Mouse (Mus musculus) forebrain, embryonic 16.5 days (tissue): ENCODE results near the gene Ppp2r3c. TPM values are rescaled to one million over a fixed set of nuclear protein-coding genes. Genes with fewer than 3 reads are reported as not detected.

Source experiments
- ATAC-seq: fragments of 200-750 bp; cut with Nextera tagmentation; 2 replicates; pipeline ENCODE4 v1.8.0; 2017; ENCODE audit warnings: mild to moderate bottlenecking, moderate library complexity
- H3K27ac ChIP-seq: fragments of 300-500 bp; sonication (generic); 2 replicates; pipeline ENCODE4 v1.5.1; 2014; ENCODE audit warnings: low read length, control low read depth
- H3K27me3 ChIP-seq: fragments of 300-500 bp; sonication (generic); replicated peaks from 2 replicates; pipeline ENCODE4 v1.6.1; 2014; ENCODE audit warnings: low read length; ENCODE audit not compliant: control insufficient read depth, insufficient read depth
- H3K36me3 ChIP-seq: fragments of 300-500 bp; sonication (generic); 2 replicates; pipeline ENCODE4 v1.6.1; 2014; ENCODE audit not compliant: control insufficient read depth, insufficient read depth
- H3K4me1 ChIP-seq: fragments of 300-500 bp; sonication (generic); replicated peaks from 2 replicates; pipeline ENCODE4 v1.6.1; 2014; ENCODE audit warnings: low read length; ENCODE audit not compliant: control insufficient read depth, insufficient read depth
- H3K4me2 ChIP-seq: fragments of 300-500 bp; sonication (generic); 2 replicates; pipeline ENCODE4 v1.6.1; 2014; ENCODE audit warnings: mild to moderate bottlenecking, low read length, control low read depth
- H3K4me3 ChIP-seq: fragments of 300-500 bp; sonication (generic); replicated peaks from 2 replicates; pipeline ENCODE4 v1.5.1; 2014; ENCODE audit warnings: mild to moderate bottlenecking, low read length, control low read depth
- H3K9ac ChIP-seq: fragments of 300-500 bp; sonication (generic); replicated peaks from 2 replicates; pipeline ENCODE4 v1.6.1; 2014; ENCODE audit warnings: low read depth, low read length, control low read depth
- H3K9me3 ChIP-seq: fragments of 300-500 bp; sonication (generic); 2 replicates; pipeline ENCODE4 v1.6.1; 2016; ENCODE audit warnings: low read length; ENCODE audit not compliant: control insufficient read depth
- WGBS: fragments of 180-500 bp; shearing (Covaris S2); extraction: QIAGEN DNeasy Blood & Tissue Kit; methylation state at CpG from one replicate; pipeline ENCODE4 v1.1.7; 2014; 5-methylcytosine and 5-hydroxymethylcytosine counted together
- polyA plus RNA-seq: library from polyadenylated mRNA; unstranded; fragments of >200 nt; fragmentation: Nextera tagmentation; extraction: Ambion mirVana; gene quantifications from 2 replicates; pipeline ENCODE4 v1.2.1, GENCODE M21; 2015

Gene Ppp2r3c
- polyA plus RNA-seq, 1 experiment from 2014 or later: 23.2 TPM

DNA sequence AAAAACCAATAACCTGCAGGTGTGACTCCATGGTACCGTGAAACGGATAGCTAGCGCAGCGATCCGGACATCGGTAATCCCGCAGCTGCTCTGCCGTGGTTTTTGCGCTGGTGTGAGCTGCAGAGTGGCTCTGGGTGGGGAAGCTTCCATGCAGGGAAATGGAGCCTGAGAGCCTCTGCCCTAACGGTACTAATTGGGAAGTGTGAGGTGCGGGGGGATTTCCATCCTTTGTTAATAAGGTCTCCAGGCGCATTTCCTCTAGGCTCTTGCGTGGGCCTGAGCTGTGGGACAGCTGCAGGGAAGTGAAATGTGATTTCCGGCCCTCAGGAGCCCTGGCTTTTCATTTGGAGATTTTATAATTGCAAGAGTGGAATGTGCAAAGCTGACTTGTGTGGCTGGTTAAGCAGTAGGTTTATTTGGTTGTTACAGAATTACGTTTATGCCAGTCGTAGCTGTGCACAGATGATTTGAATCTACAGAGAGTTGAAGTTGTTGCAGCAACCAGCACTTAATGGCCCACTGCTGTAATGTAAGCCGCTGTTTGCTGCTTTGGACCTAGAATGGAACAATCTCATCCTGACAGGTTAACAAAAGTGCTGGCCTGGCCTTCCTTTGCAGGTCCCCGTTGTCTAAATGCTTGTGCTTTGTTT is 19.0 kb upstream of the Ppp2r3c start:
- 73% methylated on average over 18 of the region's 18 CpGs for WGBS
- Histone ChIP-seq H3K4me2 (no peak overlapping the region), H3K36me3 (no peaks in the 10 kb centered on the region), H3K4me1 (no peaks in the 10 kb centered on the region), H3K27me3 (no peaks in the 10 kb centered on the region), H3K4me3 (no peak overlapping the region), H3K9ac (no peak overlapping the region), H3K9me3 (no peaks in the 10 kb centered on the region), H3K27ac (no peak overlapping the region)
- ATAC-seq: no peak

DNA sequence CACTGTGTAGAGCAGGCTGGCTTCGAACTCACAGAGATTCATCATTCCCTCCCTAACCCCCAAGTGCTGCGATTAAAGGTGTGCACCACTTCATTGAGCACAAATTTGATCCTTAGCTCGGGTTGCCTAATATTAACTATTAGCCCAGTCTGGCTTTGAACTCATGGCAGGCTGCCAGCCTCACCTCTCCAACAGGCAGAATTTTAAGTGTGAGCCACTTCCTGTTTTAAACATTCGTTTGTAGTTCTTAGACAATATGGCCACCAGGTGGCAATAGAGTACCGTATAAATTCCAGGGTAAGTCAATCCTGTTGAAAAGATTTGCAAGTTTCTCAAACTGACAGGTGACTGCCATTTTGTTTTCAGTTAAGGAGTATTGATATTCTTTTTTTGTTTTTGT is 12.4 kb upstream of the Ppp2r3c start:
- H3K27ac ChIP-seq: no peak overlapping the region
- no peak overlapping the region for H3K4me3 ChIP-seq
- no peaks in the 10 kb centered on the region for H3K27me3 ChIP-seq
- WGBS: 40% methylated on average over 5 of the region's 5 CpGs
- no peaks in the 10 kb centered on the region for H3K9me3 ChIP-seq
- ATAC-seq: peak; percentile 50
- no peaks in the 10 kb centered on the region for H3K4me1 ChIP-seq
- no peaks in the 10 kb centered on the region for H3K36me3 ChIP-seq
- H3K9ac ChIP-seq: no peak overlapping the region
- no peak overlapping the region for H3K4me2 ChIP-seq

DNA sequence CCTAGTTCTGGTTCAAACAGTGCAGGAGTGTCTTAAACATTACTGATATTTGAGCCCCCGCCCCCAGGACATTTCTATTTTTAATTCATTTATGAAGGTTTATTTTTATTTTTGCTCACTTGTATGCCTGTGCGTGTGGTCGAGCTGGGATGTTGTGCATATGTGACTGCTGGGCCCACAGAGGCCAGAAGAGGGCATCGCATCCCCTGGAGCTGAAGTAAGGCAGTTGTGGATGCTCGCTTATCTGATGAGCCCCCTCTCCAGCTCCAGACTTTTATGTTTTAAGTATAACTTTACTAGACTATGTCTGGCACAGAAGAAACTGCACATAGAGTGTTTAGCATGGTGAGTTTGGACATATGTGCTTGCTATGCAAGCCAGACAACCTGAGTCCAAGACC is 11.1 kb upstream of the Ppp2r3c start:
- H3K4me3 ChIP-seq: no peak overlapping the region
- H3K9me3 ChIP-seq: no peaks in the 10 kb centered on the region
- H3K4me1 ChIP-seq: no peaks in the 10 kb centered on the region
- H3K27ac ChIP-seq: no peak overlapping the region
- 88% methylated on average over 5 of the region's 5 CpGs for WGBS
- no peak for ATAC-seq
- no peak overlapping the region for H3K4me2 ChIP-seq
- no peaks in the 10 kb centered on the region for H3K27me3 ChIP-seq
- H3K36me3 ChIP-seq: no peaks in the 10 kb centered on the region
- no peak overlapping the region for H3K9ac ChIP-seq

DNA sequence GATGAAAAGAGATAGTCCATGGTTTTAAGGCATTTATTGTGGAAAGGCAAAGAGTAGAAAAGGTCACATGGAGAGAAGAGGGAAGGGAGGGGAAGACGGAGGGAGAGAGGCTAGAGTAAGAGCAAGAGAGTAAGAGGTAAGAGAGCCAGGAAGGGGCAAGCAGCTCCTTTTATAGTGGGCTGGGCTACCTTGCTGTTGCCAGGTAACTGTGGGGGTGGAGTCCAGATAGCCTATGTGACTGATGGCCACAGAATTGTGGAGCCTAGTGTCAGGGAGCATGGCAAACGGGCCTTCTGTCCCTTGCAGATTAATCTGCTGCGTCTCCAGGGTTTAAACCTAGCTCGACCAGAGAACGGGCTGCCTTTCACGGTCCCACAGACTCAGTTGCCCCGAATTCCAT is 9.0 kb upstream of the Ppp2r3c start:
- no peaks in the 10 kb centered on the region for H3K27me3 ChIP-seq
- H3K9ac ChIP-seq: no peak overlapping the region
- WGBS: 90% methylated on average over 7 of the region's 7 CpGs
- no peaks in the 10 kb centered on the region for H3K9me3 ChIP-seq
- no peak overlapping the region for H3K27ac ChIP-seq
- no peak for ATAC-seq
- 0 out of 2 replicates have a peak, but pooled peaks cover 5% of the 10 kb centered on the region for H3K4me1 ChIP-seq
- H3K36me3 ChIP-seq: no peaks in the 10 kb centered on the region
- H3K4me2 ChIP-seq: no peak overlapping the region
- no peak overlapping the region for H3K4me3 ChIP-seq

DNA sequence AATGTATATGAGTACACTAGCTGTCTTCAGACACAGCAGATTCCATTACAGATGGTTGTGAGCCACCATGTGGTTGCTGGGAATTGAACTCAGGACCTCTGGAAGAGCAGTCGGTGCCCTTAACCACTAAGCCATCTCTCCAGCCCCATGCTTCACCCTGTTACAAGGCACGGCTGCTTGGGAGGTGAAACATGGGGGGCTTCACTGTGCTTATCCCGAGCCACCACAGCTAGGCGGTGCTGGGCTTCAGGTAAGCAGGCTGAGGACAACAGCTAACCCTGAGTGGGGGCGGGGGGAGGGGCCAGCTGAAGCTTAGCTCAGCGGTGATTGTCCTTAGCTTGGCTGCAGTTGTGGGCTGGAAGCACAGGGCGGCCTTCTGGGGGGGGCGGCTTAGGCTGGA is 6.7 kb upstream of the Ppp2r3c start:
- no peak overlapping the region for H3K4me2 ChIP-seq
- no peak overlapping the region for H3K9ac ChIP-seq
- 0 out of 2 replicates have a peak, but pooled peaks cover 7% of the 10 kb centered on the region for H3K4me1 ChIP-seq
- H3K4me3 ChIP-seq: no peak overlapping the region
- no peak for ATAC-seq
- H3K9me3 ChIP-seq: peaks cover 2% of the 10 kb centered on the region; the same call in 1 of the 2 replicates
- H3K27ac ChIP-seq: no peak overlapping the region
- no peaks in the 10 kb centered on the region for H3K27me3 ChIP-seq
- 76% methylated on average over 8 of the region's 8 CpGs for WGBS
- H3K36me3 ChIP-seq: no peaks in the 10 kb centered on the region

- no peak for ATAC-seq
- Histone ChIP-seq H3K9ac (no peak overlapping the region), H3K36me3 (no peaks in the 10 kb centered on the region), H3K4me2 (no peak overlapping the region), H3K4me1 (peaks cover 10% of the 10 kb centered on the region), H3K27ac (no peak overlapping the region), H3K9me3 (peaks cover 2% of the 10 kb centered on the region; the same call in 1 of the 2 replicates), H3K4me3 (no peak overlapping the region), H3K27me3 (no peaks in the 10 kb centered on the region)
- WGBS: 92% methylated on average over 9 of the region's 9 CpGs
Observed at GRCm38 (mm10) chr12:55308731-55309130, 5.9 kb upstream of the Ppp2r3c start.

GRCm38 (mm10) chr12:55307566-55307965 is 4.8 kb upstream of the Ppp2r3c start:
- no peaks in the 10 kb centered on the region for H3K36me3 ChIP-seq
- WGBS: 49% methylated on average over 6 of the region's 6 CpGs
- peak overlapping the region; percentile 47 for H3K27ac ChIP-seq
- no peaks in the 10 kb centered on the region for H3K27me3 ChIP-seq
- peak overlapping the region; percentile 13; the same call in 1 of the 2 replicates for H3K4me3 ChIP-seq
- H3K9me3 ChIP-seq: peaks cover 2% of the 10 kb centered on the region; the same call in 1 of the 2 replicates
- H3K4me1 ChIP-seq: peaks cover 14% of the 10 kb centered on the region
- H3K9ac ChIP-seq: no peak overlapping the region
- peak; percentile 23; the same call in 1 of the 2 replicates for ATAC-seq
- H3K4me2 ChIP-seq: peak overlapping the region; percentile 28

DNA sequence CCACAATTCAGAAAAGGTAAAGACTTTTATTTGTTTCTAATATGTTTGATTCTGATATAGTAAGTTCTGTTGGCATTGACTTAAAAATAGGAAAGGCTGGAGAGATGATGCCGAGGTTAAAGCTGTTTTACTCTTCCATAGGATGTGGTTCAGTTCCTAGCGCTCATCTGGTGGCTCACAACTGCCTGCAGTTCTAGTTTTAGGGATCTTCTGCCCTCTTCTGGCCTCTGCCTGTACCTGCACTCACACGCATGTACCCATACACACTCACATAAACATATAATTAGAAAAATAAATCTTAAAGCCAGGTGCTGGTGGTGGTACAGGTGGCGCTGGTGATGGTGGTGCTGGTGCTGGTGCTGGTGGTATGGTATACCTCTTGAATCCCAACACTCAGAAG is 3.6 kb upstream of the Ppp2r3c start:
- H3K4me1 ChIP-seq: peaks cover 20% of the 10 kb centered on the region
- H3K36me3 ChIP-seq: no peaks in the 10 kb centered on the region
- no peak overlapping the region for H3K4me2 ChIP-seq
- no peak overlapping the region for H3K27ac ChIP-seq
- no peak overlapping the region for H3K4me3 ChIP-seq
- peaks cover 2% of the 10 kb centered on the region; the same call in 1 of the 2 replicates for H3K9me3 ChIP-seq
- no peak for ATAC-seq
- H3K9ac ChIP-seq: no peak overlapping the region
- H3K27me3 ChIP-seq: no peaks in the 10 kb centered on the region
- over 99% methylated on average over 4 of the region's 4 CpGs for WGBS

DNA sequence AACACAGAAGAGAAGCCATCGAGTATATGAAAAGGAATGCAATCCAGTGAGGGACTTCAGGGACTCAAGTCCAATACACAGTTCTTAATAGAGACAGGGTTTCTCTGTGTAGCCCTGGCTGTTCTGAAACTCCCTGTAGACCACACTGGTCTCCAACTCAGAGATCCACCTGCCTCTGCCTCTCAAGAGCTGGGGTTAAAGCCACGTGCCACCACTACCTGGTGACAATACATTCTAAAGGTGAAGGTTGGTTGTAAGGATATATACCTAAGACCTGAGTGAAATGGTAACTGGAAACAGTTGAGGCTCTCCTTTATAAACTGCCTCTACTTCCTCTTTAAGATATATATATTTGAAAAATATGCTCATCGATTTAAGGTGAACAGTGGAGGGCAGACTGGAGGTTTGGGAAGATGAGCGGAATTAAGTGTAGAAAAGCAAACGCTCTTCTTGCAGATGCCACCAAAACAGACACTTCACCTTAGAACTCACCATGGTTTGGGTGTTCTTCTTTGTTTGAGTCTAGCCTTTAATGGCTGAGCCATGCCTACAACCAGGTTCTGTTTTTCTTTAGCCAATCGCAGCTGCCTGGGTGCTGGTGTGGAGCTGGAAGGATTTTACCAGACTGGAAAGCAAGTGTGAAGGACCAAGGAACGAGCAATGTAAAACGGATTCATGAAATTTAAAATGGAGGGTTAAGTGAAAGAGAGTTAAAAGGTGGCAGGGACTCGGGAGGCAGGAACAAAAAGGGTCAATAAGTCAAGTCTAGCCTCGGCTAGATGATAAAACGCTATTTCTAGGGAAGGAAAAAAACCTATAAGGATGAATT is 1.1 kb downstream of the Ppp2r3c start:
- peaks cover 9% of the 10 kb centered on the region; the same call in 1 of the 2 replicates for H3K36me3 ChIP-seq
- no peak for ATAC-seq
- peak overlapping the region; percentile 91 for H3K27ac ChIP-seq
- H3K4me3 ChIP-seq: peak overlapping the region; percentile 65
- H3K9me3 ChIP-seq: peaks cover 2% of the 10 kb centered on the region; the same call in 1 of the 2 replicates
- no peaks in the 10 kb centered on the region for H3K27me3 ChIP-seq
- peak overlapping the region; percentile 79 for H3K4me2 ChIP-seq
- 47% methylated on average over 11 of the region's 11 CpGs for WGBS
- peaks cover 34% of the 10 kb centered on the region for H3K4me1 ChIP-seq
- H3K9ac ChIP-seq: peak overlapping the region; percentile 71
